Mouse (Mus musculus): ENCODE measurements around the gene Stx7. TPM values are rescaled to one million over a fixed set of nuclear protein-coding genes. Genes with fewer than 3 reads are reported as not detected.

Gene Stx7
- polyA plus RNA-seq, 1 experiment from 2014 or later = 78.5 TPM

GRCm38 (mm10) chr10:24160349-24160748 lies 11.2 kb downstream of the Stx7 start:
- no peaks in the 10 kb centered on the region for H3K27me3 ChIP-seq (ENCODE audit: control insufficient read depth, insufficient read depth, low read length)
- no peaks in the 10 kb centered on the region for H3K36me3 ChIP-seq (ENCODE audit: control insufficient read depth, insufficient read depth, low read length)
- ATAC-seq (replicated peaks; ENCODE audit: low FRiP score) (no peak), DNase-seq (ENCODE audit: low spot score) (no peak)
- H3K27ac ChIP-seq (ENCODE audit: low read depth, low read length) = no peak overlapping the region
- H3K4me1 ChIP-seq (replicated peaks; ENCODE audit: control insufficient read depth, insufficient read depth, low read length) = no peaks in the 10 kb centered on the region
- H3K9ac ChIP-seq (ENCODE audit: low read length) = no peak overlapping the region
- no peak overlapping the region for H3K4me2 ChIP-seq (ENCODE audit: low read depth, low read length, severe bottlenecking)
- no peaks in the 10 kb centered on the region for H3K9me3 ChIP-seq (ENCODE audit: control insufficient read depth, low read length)
- H3K4me3 ChIP-seq (ENCODE audit: low read depth, low read length) = no peak overlapping the region
- 91% methylated on average over 7 of the region's 7 CpGs for WGBS

GRCm38 (mm10) chr10:24164137-24164908 lies 15.2 kb downstream of the Stx7 start:
- H3K27me3 ChIP-seq (ENCODE audit: control insufficient read depth, insufficient read depth, low read length) = no peaks in the 10 kb centered on the region
- DNase-seq (ENCODE audit: low spot score) = no peak
- no peaks in the 10 kb centered on the region for H3K36me3 ChIP-seq (ENCODE audit: control insufficient read depth, insufficient read depth, low read length)
- H3K4me1 ChIP-seq (replicated peaks; ENCODE audit: control insufficient read depth, insufficient read depth, low read length) = no peaks in the 10 kb centered on the region
- WGBS = 54% methylated on average over 11 of the region's 11 CpGs
- H3K9ac ChIP-seq (ENCODE audit: low read length) = no peak overlapping the region
- ATAC-seq (replicated peaks; ENCODE audit: low FRiP score) = no peak
- no peak overlapping the region for H3K4me3 ChIP-seq (ENCODE audit: low read depth, low read length)
- no peak overlapping the region for H3K27ac ChIP-seq (ENCODE audit: low read depth, low read length)
- no peaks in the 10 kb centered on the region for H3K9me3 ChIP-seq (ENCODE audit: control insufficient read depth, low read length)
- no peak overlapping the region for H3K4me2 ChIP-seq (ENCODE audit: low read depth, low read length, severe bottlenecking)

DNA sequence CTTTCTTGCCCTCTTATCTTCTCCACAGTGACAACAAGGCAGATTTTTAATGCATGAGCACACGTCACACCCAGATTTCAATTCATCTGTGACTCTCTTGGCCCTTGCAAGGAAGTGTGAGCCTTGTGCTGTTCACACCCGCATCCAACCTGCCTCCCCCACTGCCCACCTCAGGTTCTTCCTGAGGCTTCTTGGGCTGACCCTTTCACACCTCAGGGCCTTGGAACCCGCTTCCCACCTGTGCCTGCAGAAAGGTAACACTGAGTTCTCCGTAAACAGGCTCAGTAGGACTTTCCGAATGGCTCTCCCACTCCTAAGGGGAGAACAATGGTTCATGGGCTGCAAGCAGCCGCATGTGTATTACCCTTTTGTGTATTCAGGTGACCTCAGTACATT lies 15.8 kb downstream of the Stx7 start:
- Histone ChIP-seq H3K9me3 (ENCODE audit: control insufficient read depth, low read length) (no peaks in the 10 kb centered on the region), H3K27me3 (ENCODE audit: control insufficient read depth, insufficient read depth, low read length) (no peaks in the 10 kb centered on the region), H3K4me2 (ENCODE audit: low read depth, low read length, severe bottlenecking) (no peak overlapping the region), H3K36me3 (ENCODE audit: control insufficient read depth, insufficient read depth, low read length) (no peaks in the 10 kb centered on the region), H3K9ac (ENCODE audit: low read length) (no peak overlapping the region), H3K4me3 (ENCODE audit: low read depth, low read length) (no peak overlapping the region), H3K4me1 (replicated peaks; ENCODE audit: control insufficient read depth, insufficient read depth, low read length) (no peaks in the 10 kb centered on the region), H3K27ac (ENCODE audit: low read depth, low read length) (no peak overlapping the region)
- DNase-seq (ENCODE audit: low spot score) = no peak
- 55% methylated on average over 6 of the region's 6 CpGs for WGBS
- no peak for ATAC-seq (replicated peaks; ENCODE audit: low FRiP score)

GRCm38 (mm10) chr10:24165526-24166055 lies 16.5 kb downstream of the Stx7 start:
- Histone ChIP-seq H3K36me3 (ENCODE audit: control insufficient read depth, insufficient read depth, low read length) (no peaks in the 10 kb centered on the region), H3K9me3 (ENCODE audit: control insufficient read depth, low read length) (no peaks in the 10 kb centered on the region), H3K4me1 (replicated peaks; ENCODE audit: control insufficient read depth, insufficient read depth, low read length) (no peaks in the 10 kb centered on the region), H3K4me2 (ENCODE audit: low read depth, low read length, severe bottlenecking) (no peak overlapping the region), H3K4me3 (ENCODE audit: low read depth, low read length) (no peak overlapping the region), H3K9ac (ENCODE audit: low read length) (no peak overlapping the region), H3K27me3 (ENCODE audit: control insufficient read depth, insufficient read depth, low read length) (no peaks in the 10 kb centered on the region), H3K27ac (ENCODE audit: low read depth, low read length) (no peak overlapping the region)
- no peak for DNase-seq (ENCODE audit: low spot score)
- WGBS = 80% methylated on average over 1 of the region's 1 CpGs
- ATAC-seq (replicated peaks; ENCODE audit: low FRiP score) = no peak

- no peak overlapping the region for H3K4me2 ChIP-seq (ENCODE audit: low read depth, low read length, severe bottlenecking)
- H3K36me3 ChIP-seq (ENCODE audit: control insufficient read depth, insufficient read depth, low read length) = no peaks in the 10 kb centered on the region
- no peak overlapping the region for H3K9ac ChIP-seq (ENCODE audit: low read length)
- no peaks in the 10 kb centered on the region for H3K4me1 ChIP-seq (replicated peaks; ENCODE audit: control insufficient read depth, insufficient read depth, low read length)
- DNase-seq (ENCODE audit: low spot score) (no peak), ATAC-seq (replicated peaks; ENCODE audit: low FRiP score) (no peak)
- H3K27ac ChIP-seq (ENCODE audit: low read depth, low read length) = no peak overlapping the region
- H3K4me3 ChIP-seq (ENCODE audit: low read depth, low read length) = no peak overlapping the region
- WGBS = 92% methylated on average over 11 of the region's 11 CpGs
- H3K27me3 ChIP-seq (ENCODE audit: control insufficient read depth, insufficient read depth, low read length) = no peaks in the 10 kb centered on the region
- H3K9me3 ChIP-seq (ENCODE audit: control insufficient read depth, low read length) = no peaks in the 10 kb centered on the region
Observed at GRCm38 (mm10) chr10:24167978-24168583, 19.0 kb downstream of the Stx7 start.

DNA sequence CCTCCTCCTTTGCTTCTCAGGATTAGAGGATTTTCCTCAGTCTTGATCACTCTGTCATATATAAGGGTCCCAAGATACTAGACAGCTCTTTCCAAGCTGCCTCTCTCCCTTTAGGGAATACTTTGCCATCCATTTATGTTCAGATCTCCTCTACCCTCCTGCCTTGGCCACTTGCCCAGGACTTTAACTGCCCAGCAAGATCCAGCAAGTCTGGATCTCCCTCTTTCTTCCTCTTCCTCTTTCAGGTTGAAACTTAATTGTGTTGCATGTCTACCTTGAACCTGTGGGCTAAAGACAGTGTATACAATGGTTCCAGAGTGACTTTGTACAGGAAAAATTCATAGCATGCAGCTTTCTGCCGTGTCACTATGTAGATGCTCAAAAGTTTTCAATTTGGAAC lies 19.8 kb downstream of the Stx7 start:
- DNase-seq (ENCODE audit: low spot score) = no peak
- WGBS = 88% methylated on average over 1 of the region's 1 CpGs
- H3K9me3 ChIP-seq (ENCODE audit: control insufficient read depth, low read length) = no peaks in the 10 kb centered on the region

GRCm38 (mm10) chr10:24171906-24172459 lies 22.9 kb downstream of the Stx7 start:
- Histone ChIP-seq H3K27me3 (ENCODE audit: control insufficient read depth, insufficient read depth, low read length) (no peaks in the 10 kb centered on the region), H3K27ac (ENCODE audit: low read depth, low read length) (no peak overlapping the region), H3K4me2 (ENCODE audit: low read depth, low read length, severe bottlenecking) (no peak overlapping the region), H3K9me3 (ENCODE audit: control insufficient read depth, low read length) (no peaks in the 10 kb centered on the region), H3K9ac (ENCODE audit: low read length) (no peak overlapping the region), H3K4me1 (replicated peaks; ENCODE audit: control insufficient read depth, insufficient read depth, low read length) (no peaks in the 10 kb centered on the region), H3K4me3 (ENCODE audit: low read depth, low read length) (no peak overlapping the region), H3K36me3 (ENCODE audit: control insufficient read depth, insufficient read depth, low read length) (no peaks in the 10 kb centered on the region)
- ATAC-seq (replicated peaks; ENCODE audit: low FRiP score) (no peak), DNase-seq (ENCODE audit: low spot score) (no peak)
- WGBS = 95% methylated on average over 4 of the region's 4 CpGs

More for the DNA sequence above, 19.8 kb downstream of the Stx7 start:
- Histone ChIP-seq H3K9ac (ENCODE audit: low read length) (no peak overlapping the region), H3K4me2 (ENCODE audit: low read depth, low read length, severe bottlenecking) (no peak overlapping the region), H3K4me1 (replicated peaks; ENCODE audit: control insufficient read depth, insufficient read depth, low read length) (no peaks in the 10 kb centered on the region), H3K27me3 (ENCODE audit: control insufficient read depth, insufficient read depth, low read length) (no peaks in the 10 kb centered on the region), H3K27ac (ENCODE audit: low read depth, low read length) (no peak overlapping the region), H3K4me3 (ENCODE audit: low read depth, low read length) (no peak overlapping the region), H3K36me3 (ENCODE audit: control insufficient read depth, insufficient read depth, low read length) (no peaks in the 10 kb centered on the region)
- no peak for ATAC-seq (replicated peaks; ENCODE audit: low FRiP score)

GRCm38 (mm10) chr10:24173210-24174001 lies 24.3 kb downstream of the Stx7 start:
- 60% methylated on average over 10 of the region's 10 CpGs for WGBS
- Histone ChIP-seq H3K4me1 (replicated peaks; ENCODE audit: control insufficient read depth, insufficient read depth, low read length) (no peaks in the 10 kb centered on the region), H3K36me3 (ENCODE audit: control insufficient read depth, insufficient read depth, low read length) (no peaks in the 10 kb centered on the region), H3K4me2 (ENCODE audit: low read depth, low read length, severe bottlenecking) (no peak overlapping the region), H3K9ac (ENCODE audit: low read length) (no peak overlapping the region), H3K9me3 (ENCODE audit: control insufficient read depth, low read length) (no peaks in the 10 kb centered on the region), H3K27ac (ENCODE audit: low read depth, low read length) (no peak overlapping the region), H3K27me3 (ENCODE audit: control insufficient read depth, insufficient read depth, low read length) (no peaks in the 10 kb centered on the region), H3K4me3 (ENCODE audit: low read depth, low read length) (no peak overlapping the region)
- no peak; the same call in 1 of the 2 replicates for ATAC-seq (replicated peaks; ENCODE audit: low FRiP score)
- DNase-seq (ENCODE audit: low spot score) = peak; percentile 57
